Mouse (Mus musculus): ENCODE results near the gene Wasf2.

Wasf2 gene

DNA sequence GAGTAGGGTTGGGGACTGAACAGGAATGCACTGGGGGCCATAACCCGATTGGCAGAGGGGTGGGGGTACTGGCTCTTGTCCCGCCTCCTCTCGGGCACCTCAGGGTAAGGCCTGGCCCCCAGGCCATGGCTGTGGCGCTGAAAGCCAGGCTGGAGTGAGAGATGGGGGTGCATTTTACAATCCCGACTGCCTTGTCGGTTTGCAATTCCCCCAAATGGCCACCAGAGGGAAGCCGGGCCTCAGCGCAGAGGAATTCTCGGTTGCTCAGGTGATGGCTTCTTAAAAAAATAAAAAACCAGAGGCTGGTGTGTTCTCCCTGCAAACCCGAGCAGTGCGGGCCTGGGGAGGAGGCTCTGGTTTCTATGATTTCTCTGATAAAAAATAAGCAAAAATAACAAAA, 79.1 kb downstream of the Wasf2 start:
- peak; percentile 58 to 62 for DNase-seq

DNA sequence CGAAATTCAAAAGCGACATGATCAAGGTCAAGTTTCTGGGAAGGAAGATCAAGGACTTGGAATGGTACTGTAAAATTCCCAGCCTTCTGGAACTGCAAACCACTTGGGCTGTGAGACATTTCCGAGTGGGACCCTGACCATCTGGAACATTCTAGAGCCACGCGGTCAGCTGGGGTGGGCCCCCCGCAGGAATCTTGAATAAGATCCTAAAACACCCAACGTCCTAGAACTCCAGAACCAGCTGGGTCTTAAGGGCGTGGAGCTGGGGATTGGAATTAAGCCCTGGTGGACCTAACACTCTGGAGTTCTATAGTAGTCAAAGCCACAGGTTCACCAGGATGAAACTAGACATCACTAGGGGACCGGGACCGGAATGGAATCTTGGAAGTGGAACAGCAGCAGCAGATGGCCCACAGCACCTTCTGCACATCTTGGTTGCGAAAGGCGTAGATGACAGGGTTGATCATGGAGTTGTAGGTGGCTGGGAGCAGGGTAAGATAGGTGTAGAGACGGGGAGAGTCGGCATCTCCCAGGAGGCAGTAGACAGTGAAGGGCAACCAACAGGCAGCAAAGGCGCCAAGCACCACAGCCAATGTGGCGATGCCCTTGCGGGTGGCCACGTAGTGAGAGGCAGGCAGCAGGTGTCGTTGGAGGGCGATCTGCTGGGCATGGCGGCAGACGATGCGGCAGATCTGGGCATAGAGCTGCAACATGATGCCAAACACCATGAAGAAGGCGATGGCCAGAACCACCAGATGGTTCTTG, 79.9 kb downstream of the Wasf2 start:
- no peak for DNase-seq

DNA sequence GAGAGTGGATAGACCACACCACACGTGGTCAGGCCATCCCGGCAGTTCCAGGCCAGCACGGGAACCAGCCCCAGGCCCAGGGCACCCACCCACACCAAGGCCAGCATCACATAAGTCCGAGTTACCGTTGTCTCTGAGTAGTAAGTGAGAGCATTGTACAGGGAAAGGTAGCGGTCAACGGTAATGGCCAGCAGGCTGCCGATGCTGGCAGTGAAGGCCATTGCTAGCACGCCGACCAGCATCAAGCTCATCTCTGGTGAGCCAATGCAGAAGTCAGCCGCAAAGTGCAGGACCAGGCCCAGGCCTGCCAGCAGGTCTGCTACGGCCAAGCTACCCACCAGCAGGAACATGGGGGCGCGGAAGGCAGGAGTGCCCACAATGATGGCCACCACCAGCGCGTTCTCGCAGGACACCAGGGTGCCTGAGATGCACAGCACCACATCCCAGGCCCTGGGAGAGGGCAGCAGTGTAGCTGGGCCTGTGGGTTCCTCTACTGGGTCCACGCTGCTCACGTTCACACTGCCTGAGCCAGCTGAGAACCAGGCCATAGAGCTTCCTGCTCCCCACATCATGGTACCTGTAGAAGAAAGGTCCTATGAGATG, 80.6 kb downstream of the Wasf2 start:
- DNase-seq = no peak

DNA sequence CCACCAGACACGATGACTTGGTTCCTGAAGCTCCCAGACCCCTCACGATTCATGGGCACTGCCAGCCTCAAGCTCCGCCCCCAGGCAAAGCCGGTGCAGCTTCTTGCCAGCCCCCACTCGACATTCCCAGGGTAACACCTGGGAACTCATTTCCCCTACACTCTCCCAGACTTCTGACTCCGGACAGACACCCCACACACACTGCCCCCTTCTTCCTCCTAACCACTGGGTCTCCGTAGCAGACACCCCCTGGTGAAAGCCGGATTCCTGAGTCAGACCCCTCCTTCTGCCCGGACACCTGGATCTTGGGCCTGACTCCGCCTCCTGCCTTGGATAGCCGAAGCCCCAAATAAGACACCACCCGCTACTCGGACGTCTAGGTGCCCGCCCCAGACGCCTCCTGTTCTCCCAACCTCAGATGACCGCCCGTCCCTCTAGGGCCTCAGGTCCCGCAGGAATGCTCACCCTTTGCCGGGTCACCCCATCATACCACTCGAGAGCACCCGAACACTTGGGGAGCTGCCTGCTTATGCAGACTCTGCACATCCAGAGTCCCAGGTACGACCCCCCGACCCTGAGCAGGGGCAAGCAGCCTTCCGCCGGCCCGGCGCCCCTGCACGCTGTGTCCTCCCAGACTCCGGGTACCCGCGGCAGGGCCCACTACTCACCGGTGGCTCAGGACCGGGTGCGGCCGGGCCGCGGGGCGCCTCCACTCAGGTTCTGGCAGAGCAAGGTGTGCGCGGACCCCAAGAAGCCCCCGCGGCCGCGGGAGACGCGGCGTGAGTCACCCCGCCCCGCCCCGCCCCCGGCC, 81.7 kb downstream of the Wasf2 start, which contains the start of the genes Cd164l2 and Gpr3:
Gene Cd164l2 (plus strand): TSS at position 381 of the 811 bp plus-strand sequence.
Gene Gpr3 (minus strand): TSS at position 786 of the 811 bp plus-strand sequence.
- no peak for DNase-seq

DNA sequence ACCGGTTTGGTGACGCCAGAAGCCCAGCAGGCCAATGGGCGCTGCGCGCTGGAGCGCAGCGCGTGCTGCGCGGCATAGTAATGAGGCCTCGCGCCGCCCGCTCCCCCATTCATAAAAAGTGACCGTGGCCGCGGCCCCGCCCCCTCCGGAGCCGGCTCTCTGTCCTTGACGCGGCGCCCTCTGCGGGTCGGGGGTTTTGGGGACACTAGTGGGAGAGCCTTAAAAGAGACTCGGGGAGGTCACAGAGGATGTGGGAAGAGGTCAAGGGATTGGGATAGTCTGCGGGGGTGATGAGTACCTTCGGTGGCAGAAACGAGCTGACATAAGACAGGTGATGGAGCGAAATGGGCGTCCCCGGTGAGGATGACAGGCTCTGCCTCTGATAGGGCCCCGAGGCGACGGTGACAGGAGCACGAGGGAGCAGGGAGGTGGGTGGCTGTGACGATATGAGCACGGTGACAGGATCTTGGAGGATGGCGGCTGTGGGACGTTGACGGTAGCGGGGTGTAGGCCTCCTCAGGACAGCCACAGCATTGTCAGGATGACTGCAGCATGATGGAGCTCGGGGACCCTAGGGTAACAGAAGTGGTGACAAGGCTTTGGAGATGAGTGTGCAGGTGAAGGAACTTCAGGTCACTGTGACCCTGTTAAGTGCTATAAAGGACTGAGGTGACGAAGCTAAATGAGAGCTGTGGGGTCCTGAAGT, 82.4 kb downstream of the Wasf2 start:
- peak; percentile 55 to 64 for DNase-seq

DNA sequence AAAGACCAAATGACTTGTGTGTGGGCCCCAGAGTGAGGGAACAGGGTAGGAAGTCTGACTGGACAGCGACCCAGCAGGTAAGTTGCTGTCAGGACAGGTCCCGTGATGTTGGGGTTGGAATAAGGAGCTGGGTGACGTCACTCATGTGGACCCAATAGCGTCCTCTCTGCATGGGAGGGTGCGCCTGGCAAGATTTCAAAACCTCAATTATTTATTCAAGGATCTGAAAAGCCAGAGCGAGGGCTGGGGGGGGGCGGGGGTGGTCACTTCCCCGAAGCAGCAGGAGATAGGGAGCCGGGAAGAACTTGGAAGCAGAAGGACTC, 82.9 kb downstream of the Wasf2 start:
- no peak for DNase-seq

DNA sequence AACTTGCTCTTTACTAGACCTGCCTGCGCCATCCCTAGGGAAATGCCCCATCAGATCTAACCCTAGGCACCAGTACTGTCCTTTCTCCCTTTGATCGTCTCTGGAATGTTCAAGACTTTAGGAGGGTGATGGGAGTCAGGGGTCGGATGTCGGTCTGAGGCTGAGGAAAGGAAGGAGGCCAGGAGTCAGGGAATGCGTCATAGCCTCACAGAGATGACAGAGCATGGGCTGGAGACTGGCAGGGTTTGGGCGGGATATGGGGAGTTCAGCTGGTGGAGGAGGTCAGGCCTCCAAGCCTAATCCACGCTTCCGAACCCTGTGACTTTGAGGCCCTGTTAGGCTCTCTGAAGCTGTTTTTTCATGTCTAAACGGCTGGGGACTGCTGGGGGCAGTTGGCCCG, 83.4 kb downstream of the Wasf2 start:
- DNase-seq = no peak

DNA sequence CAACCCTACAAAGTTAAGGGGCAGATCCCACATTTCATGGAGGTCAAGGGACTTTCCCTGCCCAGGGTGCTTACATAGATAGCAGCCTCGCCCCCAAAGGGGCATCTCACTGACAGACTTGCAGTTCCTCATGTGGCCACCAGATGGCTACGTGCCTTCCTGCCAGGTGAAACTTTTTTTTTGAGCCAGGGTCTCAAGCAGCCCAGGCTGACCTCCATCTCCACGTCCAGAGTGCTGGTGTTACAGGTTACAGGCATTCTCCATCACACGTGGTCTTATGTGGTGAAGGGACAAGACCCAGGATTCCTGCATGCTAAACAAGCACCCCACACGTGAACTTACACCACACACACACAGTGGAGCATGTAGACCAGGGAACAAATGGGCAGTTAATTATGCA, 87.3 kb downstream of the Wasf2 start:
- peak; percentile 71 to 73 for DNase-seq

DNA sequence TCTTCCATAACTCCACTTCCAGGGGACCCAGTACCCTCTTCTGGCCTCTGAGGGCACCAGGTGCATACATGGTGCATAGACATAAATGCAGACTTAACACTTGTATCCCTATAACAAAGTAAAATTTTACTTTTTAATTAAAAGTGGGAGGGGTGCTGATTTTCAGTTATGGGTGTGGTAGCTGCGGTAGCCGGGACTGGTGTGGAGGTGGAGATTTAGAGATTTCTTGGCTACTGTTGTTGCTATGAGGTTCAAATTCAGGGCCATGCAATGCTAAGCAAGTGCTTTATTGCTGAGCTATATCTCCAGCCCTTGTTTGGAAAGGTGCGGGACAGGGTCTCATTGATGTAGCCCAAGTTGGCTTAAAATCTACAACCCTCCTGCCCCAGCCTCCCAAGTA, 88.4 kb downstream of the Wasf2 start:
- DNase-seq = no peak

DNA sequence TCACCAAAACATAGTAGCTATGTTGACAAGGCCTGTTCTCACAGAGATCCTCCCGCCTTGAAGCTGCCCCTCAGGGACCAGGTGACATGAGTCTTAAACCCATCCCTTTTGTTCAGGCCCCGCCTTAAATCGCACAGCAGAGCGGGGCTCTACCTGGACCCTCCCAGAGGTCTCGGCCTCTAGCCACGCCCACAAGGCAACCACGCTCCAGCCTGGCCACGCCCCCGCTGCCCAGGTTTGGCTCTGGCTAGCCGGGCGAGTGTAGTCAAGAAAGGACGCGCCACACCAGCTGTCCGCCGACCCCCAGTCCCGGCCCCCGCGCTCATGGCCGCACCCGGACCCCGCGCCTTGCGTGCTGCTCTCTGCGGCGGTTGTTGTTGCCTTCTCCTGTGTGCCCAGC, 90.4 kb downstream of the Wasf2 start:
- DNase-seq = peak in 1 of 2 experiments; percentile 38

DNA sequence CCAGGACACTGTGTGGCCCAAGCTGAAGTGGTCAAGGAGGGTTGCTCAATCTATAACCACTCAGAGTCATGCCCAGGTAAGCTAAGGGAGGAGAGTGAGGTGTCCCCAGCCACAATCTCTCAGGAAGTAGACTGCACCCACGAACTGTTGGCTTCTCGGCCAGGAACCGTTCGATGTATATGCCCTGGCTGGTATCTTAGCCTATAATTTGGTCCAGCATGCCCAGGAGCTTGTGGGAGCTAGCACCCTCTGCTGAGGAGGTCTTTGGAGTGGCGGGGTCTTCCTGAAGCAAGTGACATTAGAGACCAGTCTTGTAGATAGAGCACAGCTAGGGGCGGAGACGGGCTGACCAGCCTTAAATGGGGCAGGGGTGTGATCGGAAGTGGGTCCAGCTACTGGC, 91.4 kb downstream of the Wasf2 start:
- DNase-seq = no peak

DNA sequence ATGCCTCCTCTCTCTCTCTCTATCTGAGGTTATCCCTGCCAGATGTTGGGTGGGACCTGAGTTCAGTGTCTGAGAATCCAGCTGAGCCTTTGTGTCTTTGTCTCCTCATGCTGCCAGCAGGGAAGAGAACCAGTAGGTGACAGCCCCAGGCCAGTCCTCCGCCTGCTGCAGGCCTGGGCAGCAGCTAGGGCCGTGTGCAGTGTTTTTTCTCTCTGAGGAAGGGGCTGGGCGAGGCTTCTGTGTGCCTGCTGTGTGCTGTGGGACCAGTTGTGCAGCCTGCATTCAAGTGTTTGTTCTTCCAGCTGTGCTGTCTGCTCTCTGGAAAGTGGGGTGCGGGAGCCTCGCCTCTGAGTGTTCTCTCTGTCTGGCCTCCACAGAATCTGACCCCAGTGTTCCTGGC, 93.6 kb downstream of the Wasf2 start:
- no peak for DNase-seq

DNA sequence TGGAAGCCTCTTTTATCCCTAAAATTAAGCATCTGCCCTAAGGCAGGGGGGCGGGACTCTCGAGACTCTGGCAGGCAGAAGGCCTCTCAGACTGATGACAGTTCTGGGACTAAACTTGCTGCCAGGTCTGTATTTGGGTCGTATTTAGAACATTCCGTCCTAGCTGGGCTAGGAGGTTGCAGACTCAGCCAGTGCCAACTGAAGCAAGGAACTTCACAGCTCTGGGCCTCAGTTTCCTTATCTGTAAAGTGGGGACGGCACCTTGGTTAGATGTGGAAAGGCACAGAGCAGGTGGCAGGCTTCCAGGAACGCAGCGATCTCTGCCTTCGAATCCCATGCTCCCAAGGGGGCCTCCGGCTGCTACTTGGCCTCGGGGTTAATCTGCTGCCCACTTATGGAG, 95.8 kb downstream of the Wasf2 start:
- no peak for DNase-seq

DNA sequence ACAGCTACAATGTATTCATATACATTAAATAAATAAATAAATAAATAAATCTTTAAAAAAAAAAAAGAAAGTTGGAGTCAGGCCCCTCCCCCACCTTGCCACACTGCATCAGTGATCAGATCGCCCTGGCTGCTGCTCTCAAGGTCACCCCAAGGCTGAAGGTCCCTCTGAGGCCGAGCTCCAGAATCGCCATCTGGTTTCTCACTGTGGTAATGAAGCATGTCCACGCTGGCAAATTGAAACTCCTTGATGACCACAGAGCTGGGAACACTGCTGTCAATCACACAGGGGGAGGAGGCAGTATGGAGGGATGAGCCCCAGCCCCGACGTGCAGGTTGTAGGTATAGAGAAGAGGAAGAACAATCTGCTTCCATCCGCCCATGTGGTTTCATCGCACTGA, 97.3 kb downstream of the Wasf2 start:
- DNase-seq = no peak

DNA sequence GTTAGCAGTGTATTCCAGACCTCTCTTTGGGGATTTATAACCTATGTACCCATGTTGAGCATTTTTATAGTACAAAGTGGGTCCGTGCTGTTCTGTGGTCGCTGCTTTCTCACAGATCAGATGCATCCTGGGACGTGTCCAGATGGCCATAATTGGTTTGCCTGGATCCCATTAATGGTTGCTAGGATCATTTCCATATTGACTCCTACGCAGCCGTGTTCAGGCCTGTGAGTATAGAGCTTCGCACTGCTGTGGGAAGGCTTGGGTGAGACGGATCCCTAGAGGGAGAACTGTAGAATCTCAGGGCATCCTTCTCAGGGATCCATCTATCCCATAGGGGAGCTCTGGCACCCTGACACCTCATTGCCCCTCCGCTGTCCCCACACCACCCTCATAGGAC, 99.3 kb downstream of the Wasf2 start:
- no peak for DNase-seq

DNA sequence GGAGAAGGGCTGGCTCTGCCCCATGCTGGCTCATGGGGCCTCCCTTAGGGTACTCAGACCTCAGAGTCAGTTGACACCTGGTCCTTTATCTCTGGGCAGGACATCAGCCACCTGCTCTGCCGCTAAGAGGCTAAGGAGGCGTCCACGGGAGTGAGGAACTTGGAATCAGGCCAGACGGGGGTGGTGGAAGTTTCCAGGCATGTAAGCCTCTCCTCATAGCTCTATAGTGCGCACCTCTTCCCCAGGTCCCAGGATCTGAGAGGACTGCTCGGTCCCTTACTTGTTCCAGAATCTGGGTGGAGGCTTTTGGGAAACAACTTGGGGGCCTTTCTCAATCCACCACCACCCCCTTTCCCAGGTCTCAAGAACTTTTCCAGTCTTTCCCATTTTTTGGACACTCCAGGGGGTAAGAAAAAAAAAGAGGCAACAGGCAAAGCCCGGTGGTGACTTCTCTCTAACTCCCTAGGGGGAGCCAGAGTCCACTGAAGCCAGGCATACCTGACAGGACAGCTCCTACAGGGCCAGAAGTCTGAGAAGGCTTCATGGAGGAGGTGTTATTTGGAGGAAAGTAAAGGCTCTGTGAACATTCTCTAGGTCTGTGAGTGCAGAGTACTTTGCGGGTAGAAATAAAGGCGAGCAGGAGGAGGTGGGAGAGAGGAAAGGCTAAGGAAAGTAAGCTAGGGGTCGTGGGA, 103.1 kb downstream of the Wasf2 start:
- peak; percentile 56 to 61 for DNase-seq

DNA sequence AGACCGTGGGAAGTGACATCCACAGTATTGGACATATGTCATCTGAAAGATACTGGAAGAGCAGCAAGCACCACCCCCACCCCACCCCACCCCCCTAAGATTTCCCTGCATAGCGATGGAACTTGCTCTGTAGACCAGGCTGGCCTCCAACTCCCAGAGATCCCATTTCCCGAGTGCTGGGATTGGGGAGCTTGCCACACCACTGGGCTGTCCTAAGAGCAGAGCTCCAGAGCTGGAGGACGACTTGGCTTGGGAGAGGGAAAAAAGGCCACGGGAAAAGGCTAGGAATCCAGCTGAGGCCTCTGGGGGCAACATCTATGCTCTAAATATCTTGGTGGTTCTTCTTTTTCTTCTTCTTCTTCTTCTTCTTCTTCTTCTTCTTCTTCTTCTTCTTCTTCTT, 104.5 kb downstream of the Wasf2 start:
- no peak for DNase-seq

DNA sequence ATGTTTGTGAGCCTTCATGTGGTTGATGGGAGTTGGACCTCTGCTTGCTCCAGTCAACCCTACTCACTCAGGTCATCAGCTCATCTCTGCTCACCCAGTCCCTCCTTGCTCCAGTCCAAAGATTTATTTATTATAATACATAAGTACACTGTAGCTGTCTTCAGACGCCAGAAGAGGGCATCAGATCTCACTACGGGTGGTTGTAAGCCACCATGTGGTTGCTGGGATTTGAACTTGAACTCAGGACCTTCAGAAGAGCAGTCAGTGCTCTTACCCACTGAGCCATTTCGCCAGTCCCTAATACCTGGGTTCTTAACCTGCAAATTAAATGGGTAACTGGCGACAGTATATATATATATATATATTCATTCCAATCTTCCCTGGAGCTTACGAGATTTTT, 105.1 kb downstream of the Wasf2 start:
- no peak for DNase-seq

DNA sequence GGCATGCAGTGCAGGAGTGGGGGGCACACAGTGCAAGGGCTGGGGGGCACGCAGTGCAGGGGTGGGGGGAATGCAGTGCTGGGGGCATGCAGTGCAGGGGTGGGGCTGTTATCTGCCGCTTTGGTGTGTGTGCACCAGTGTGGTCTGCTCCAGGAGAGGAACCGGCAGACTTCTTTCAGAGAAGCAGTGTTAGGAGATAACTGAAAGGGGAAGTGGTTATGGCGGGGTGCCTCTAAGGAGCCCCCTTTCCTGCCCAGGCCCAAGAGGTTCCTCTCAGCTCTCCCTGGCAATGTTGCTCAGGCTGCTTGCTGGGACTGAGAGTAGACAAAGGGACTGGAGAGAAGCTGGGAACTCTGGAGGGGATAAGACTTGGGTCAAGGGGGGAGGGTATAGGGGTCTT, 107.6 kb downstream of the Wasf2 start:
- peak; percentile 47 to 71 for DNase-seq

DNA sequence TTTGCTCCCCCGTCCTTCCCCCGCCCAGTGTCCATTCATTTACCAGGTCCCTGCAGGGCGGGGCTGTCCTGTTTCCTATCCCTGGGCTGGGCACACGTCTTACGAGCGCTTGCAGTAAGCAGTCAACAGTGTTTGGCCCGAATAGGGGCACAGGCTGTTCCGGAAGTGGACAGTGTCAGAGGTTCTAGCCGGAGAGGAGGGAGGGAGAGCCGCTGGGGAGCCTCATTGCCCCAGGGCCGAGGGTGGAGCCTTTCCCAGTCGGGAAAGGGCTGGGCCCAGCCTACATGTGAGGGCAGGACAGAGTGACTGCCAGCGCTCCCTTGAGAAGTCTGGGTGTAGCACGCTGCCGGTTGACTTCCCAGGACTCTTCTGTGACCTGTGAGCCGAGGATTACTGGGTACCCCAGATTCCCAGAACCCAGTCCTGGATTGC, 110.2 kb downstream of the Wasf2 start, which contains the start of gene Map3k6:
Gene Map3k6 (plus strand): TSS at position 329 of the 432 bp plus-strand sequence.
- DNase-seq = peak; percentile 19 to 42

DNA sequence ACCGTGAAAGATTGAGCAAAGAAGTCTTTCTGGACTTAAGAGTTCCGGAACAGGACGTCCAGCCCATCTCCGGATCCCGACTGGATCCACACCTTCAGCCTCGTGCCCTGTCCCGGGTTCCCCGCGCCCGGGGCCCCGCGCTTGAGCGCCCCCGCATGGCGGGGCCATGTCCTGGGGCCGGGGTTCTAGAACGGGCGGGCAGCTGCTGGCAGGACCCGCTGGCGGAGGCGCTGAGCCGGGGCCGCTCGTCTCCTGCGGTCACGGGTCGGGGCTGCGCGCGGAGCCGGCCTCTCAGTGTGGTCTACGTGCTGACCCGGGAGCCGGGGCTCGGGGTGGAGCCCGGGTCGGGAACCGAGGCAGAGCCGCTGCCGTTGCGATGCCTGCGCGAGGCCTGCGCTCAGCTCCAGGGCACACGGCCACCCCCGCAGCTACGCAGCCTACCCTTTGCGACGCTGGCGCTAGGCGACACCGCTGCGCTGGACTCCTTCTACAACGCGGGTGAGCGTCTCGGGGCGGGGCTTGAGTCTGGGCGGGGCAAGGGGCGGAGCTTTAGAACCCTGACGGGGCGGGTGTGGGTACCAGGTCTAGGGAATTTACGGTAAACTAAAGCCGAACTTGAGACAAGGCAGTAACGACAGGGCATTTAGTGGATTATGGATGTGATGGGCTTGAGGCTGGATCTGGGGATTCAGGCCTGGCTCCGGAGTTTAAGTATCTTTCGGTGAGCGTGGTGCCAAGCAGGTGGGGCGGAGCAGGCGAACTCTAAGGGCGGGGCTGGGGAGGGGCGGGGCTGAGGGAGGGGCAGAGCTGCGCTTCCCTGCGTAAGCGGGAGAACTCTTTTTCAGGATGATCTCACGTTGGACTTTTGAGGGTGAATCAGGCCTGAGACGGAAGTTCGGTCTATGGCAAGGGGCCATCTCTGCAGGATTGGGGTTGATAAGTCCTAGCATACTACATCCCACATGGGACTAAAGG, 110.9 kb downstream of the Wasf2 start:
- peak; percentile 90 to 93 for DNase-seq

Measured in thymus, postnatal 36 days (tissue).